ENCODE assay signal across 9 mouse cellular contexts in the genomic region with DNA sequence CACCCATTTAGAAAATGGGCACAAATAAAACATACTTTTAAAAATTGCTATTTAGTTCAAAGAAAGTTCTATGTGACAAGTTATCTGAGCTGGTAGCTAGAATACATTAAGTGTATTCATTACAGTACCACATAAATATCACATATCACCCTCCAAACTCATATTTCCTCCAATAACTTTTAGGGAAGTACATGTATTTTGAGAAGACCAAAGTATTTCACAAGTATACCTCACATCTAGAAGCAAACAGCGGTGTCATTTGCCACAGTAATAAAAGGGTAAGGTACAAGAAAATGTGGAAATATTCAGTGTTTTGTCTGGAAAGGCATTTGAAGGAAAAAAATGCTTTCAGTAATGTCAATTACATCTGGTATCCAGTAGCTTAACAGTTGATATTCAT. TPM values are rescaled to one million over a fixed set of nuclear protein-coding genes. Genes with fewer than 3 reads are reported as not detected.
A peak's percentile ranks its signal among the peaks of the same experiment; 100 is the strongest.
DNase-seq lines count a peak whose midpoint lies in the region; ATAC-seq lines count a peak whose summit lies in the region.
"Had no signal": no experiment of that assay in that cellular context is flagged by ENCODE, and none has a peak within 500 bp of the region (broad histone marks: within the 10 kb centered on the region; RNA-seq: fewer than 3 reads in every experiment).

No protein-coding gene starts in this region.

- no peak for DNase-seq in heart, embryonic 10.5 days (ENCODE audit: low spot score)
- DNase-seq in heart, adult 11 months = no peak
- no peak for DNase-seq in urinary bladder, postnatal 10 days (ENCODE audit: low spot score)
- DNase-seq in cerebellum, adult 8-10 months = no peak
- no peak for DNase-seq in adrenal gland, postnatal 14 days

- H3K4me2 ChIP-seq in hindbrain, embryonic 16.5 days (ENCODE audit: low read length) = peak overlapping the region; percentile 77
- H3K4me2 ChIP-seq in midbrain, embryonic 12.5 days (replicated peaks) = peak overlapping the region; percentile 64

- no peak overlapping the region for H3K27ac ChIP-seq in heart, embryonic 10.5 days
- no peak overlapping the region for H3K27ac ChIP-seq in hindbrain, embryonic 16.5 days (ENCODE audit: low read depth, low read length)
- H3K27ac ChIP-seq in midbrain, embryonic 12.5 days (replicated peaks) = no peak overlapping the region

- no peaks in the 10 kb centered on the region for H3K27me3 ChIP-seq in heart, embryonic 10.5 days (ENCODE audit: insufficient read depth, poor library complexity, severe bottlenecking)
- H3K27me3 ChIP-seq in hindbrain, embryonic 16.5 days (replicated peaks; ENCODE audit: control insufficient read depth, insufficient read depth, low read length) = no peaks in the 10 kb centered on the region
- no peaks in the 10 kb centered on the region for H3K27me3 ChIP-seq in midbrain, embryonic 12.5 days

- no peak overlapping the region for H3K9ac ChIP-seq in hindbrain, embryonic 16.5 days (ENCODE audit: low read depth, low read length)
- no peak overlapping the region for H3K9ac ChIP-seq in midbrain, embryonic 12.5 days (replicated peaks)

- 0 out of 2 replicates have a peak, but pooled peaks cover 12% of the 10 kb centered on the region for H3K4me1 ChIP-seq in heart, embryonic 10.5 days
- peaks cover 18% of the 10 kb centered on the region for H3K4me1 ChIP-seq in hindbrain, embryonic 16.5 days (ENCODE audit: control insufficient read depth, insufficient read depth, low read depth, low read length)
- peaks cover 12% of the 10 kb centered on the region for H3K4me1 ChIP-seq in midbrain, embryonic 12.5 days

- H3K36me3 ChIP-seq in heart, embryonic 10.5 days = peaks cover 10% of the 10 kb centered on the region
- peaks cover 6% of the 10 kb centered on the region for H3K36me3 ChIP-seq in hindbrain, embryonic 16.5 days (ENCODE audit: control insufficient read depth, insufficient read depth, low read length)
- peaks cover 18% of the 10 kb centered on the region for H3K36me3 ChIP-seq in midbrain, embryonic 12.5 days

- H3K4me3 ChIP-seq in heart, embryonic 10.5 days = peak overlapping the region; percentile 92; the same call in 1 of the 2 replicates
- H3K4me3 ChIP-seq in hindbrain, embryonic 16.5 days (ENCODE audit: low read length) = peak overlapping the region; percentile 98
- H3K4me3 ChIP-seq in midbrain, embryonic 12.5 days = peak overlapping the region; percentile 96

- ATAC-seq in common myeloid progenitor, adult 5-6 weeks (replicated peaks; ENCODE audit: low read depth, poor library complexity, severe bottlenecking) = 0 out of 2 replicates have a peak, but pooled peaks have one; percentile 10
- no peak for ATAC-seq in hindbrain, embryonic 16.5 days
- no peak for ATAC-seq in midbrain, embryonic 12.5 days (ENCODE audit: low FRiP score, low read depth)
- ATAC-seq: lung, postnatal 0 days had no signal

- 91% methylated on average over 1 of the region's 1 CpGs for WGBS in heart, embryonic 10.5 days
- 93% methylated on average over 1 of the region's 1 CpGs for WGBS in hindbrain, embryonic 16.5 days
- WGBS in midbrain, embryonic 12.5 days = 89% methylated on average over 1 of the region's 1 CpGs

- H3K9me3 ChIP-seq in heart, embryonic 10.5 days = no peaks in the 10 kb centered on the region
- 0 out of 2 replicates have a peak, but pooled peaks cover 3% of the 10 kb centered on the region for H3K9me3 ChIP-seq in hindbrain, embryonic 16.5 days (ENCODE audit: control insufficient read depth, low read length)
- peaks cover 7% of the 10 kb centered on the region; the same call in 1 of the 2 replicates for H3K9me3 ChIP-seq in midbrain, embryonic 12.5 days

RNA-seq across cellular contexts. Expression of a gene that starts 2.0 kb away (rescaled TPM):
- polyA plus RNA-seq in heart, embryonic 10.5 days (2016; fragmentation: Nextera tagmentation; extraction: Ambion mirVana) = 30.4 and 34.5 TPM in 2 replicates
- total RNA-seq in common myeloid progenitor, adult 5-6 weeks (2017) = 46.3 and 57.3 TPM in 2 replicates
- polyA plus RNA-seq in hindbrain, embryonic 16.5 days (2015; fragmentation: Nextera tagmentation; extraction: Ambion mirVana) = 37.6 and 39.1 TPM in 2 replicates
- polyA plus RNA-seq in midbrain, embryonic 12.5 days (2016; fragmentation: Nextera tagmentation; extraction: Ambion mirVana) = 47.3 and 48.8 TPM in 2 replicates
- 39.9 and 40.1 TPM in 2 replicates for total RNA-seq in adrenal gland, postnatal 14 days (2021)
